Mouse (Mus musculus) Patski (cell line): ENCODE results near the gene Nap1l1. TPM values are rescaled to one million over a fixed set of nuclear protein-coding genes. Genes with fewer than 3 reads are reported as not detected.

Source experiments
- ATAC-seq: fragments of 100-300 bp; one replicate; pipeline ENCODE4 v1.8.0; 2021
- CTCF ChIA-PET: fragments of 350-600 bp; sonication (Branson Sonifier 250); formaldehyde crosslinking; loops from one replicate; lab custom pipeline; 2022; ENCODE audit warnings: inconsistent platforms; lab: Charles Lee
- POLR2A ChIA-PET: fragments of 350-600 bp; sonication (Branson Sonifier 250); formaldehyde crosslinking; loops from one replicate; lab custom pipeline; 2022; ENCODE audit warnings: antibody characterized with exemption, inconsistent platforms; lab: Charles Lee
- DNase-seq: peaks from one replicate; pipeline ENCODE4 v3.0.0-alpha.2; 2011; ENCODE audit warnings: low read depth, low spot score
- H3K27me3 ChIP-seq: fragments of 371-371 bp; one replicate; pipeline ENCODE4 v1.5.1; 2021
- CTCF ChIP-seq: fragments of 100-300 bp; IDR thresholded peaks from one replicate; pipeline ENCODE4 v1.5.1; 2021
- in situ Hi-C: fragments of 300-500 bp; cut with MboI; formaldehyde crosslinking; loops from 3 replicates; pipeline ENCODE4 v1.11.1; 2018; ENCODE audit warnings: low pct_unique_long_range_greater_than_20kb, mixed read lengths
- polyA plus RNA-seq: library from polyadenylated mRNA; unstranded; gene quantifications from one replicate; pipeline ENCODE4 v1.2.3, GENCODE M21; 2021

Gene Nap1l1
- polyA plus RNA-seq, 1 experiment from 2014 or later: 252 TPM

DNA sequence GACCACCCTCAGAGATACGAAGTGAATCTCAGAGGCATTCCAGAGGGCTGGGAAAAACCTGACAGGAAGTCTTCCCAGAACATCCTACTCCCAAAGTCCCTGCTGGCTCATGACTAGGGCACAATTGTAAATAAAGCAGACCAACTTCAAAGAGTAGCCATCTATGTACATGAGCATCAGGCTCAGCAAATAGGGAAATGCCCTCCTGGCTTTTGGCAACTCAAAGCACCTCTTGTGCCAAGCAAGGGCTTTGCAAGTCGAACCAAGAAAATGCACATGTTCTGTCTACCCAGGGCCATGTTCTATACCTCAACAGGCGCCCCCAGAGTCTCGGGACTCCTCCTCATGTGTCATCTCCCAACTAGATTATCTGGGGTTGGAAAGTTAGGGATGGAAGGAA lies 48.6 kb downstream of the Nap1l1 start:
- no peak for ATAC-seq
- H3K27me3 ChIP-seq: no peaks in the 10 kb centered on the region
- ChIA-PET POLR2A (no interaction called here), CTCF (no interaction called here)
- peak; percentile 12 for DNase-seq
- in situ Hi-C loops: no loop called here
- no peak for TF ChIP-seq CTCF

DNA sequence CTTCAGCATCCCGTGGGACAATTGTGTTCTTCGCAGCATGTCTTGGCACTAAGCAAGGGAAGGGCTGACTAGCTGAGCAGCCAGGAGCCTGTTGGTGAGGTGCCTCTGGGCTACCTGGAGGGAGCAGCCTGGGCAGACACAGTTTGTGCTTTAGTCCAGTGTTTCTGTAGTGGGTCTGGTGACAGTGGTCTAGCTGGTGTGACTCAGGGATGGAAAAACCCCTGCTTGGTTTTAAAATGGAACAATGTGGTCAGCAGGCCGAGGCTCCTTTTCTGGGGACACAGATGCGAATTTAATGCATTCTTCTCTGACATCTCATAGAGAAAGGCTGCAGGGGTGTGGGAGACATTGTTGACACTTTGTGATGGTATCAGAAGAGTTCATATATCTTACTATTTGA lies 49.2 kb downstream of the Nap1l1 start:
- ATAC-seq: no peak
- in situ Hi-C loops: no loop called here
- no peak for DNase-seq

DNA sequence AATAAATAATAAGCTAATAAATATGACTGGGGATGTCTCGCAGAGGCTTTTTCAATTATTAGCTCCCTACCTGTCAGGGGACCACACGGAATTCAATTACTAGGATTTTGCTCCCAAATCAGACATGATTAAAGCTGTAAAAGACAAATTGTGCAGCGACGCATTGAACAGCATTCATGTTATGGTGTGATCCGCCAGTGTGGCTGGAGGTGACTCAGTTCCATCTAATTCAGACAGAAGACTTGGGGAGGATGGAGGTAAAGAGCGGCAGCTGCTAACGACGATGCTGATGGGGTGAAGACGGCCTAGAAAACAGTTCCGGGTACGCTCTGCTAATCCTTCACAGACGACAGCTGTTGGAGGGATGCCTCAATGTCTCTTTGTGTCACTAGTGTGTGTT lies 50.9 kb downstream of the Nap1l1 start:
- DNase-seq: no peak
- no peaks in the 10 kb centered on the region for H3K27me3 ChIP-seq
- in situ Hi-C loops: no loop called here
- no peak for ATAC-seq
- CTCF ChIA-PET: no interaction called here
- POLR2A ChIA-PET: interaction anchor here (0.6 kb wide), 1 partner anchor 11 kb away, joined by 3 read pairs; no protein-coding TSS in a partner anchor
- TF ChIP-seq CTCF: no peak

More for the DNA sequence above, 49.2 kb downstream of the Nap1l1 start:
- H3K27me3 ChIP-seq: no peaks in the 10 kb centered on the region
- no peak for TF ChIP-seq CTCF
- ChIA-PET POLR2A (no interaction called here), CTCF (no interaction called here)

DNA sequence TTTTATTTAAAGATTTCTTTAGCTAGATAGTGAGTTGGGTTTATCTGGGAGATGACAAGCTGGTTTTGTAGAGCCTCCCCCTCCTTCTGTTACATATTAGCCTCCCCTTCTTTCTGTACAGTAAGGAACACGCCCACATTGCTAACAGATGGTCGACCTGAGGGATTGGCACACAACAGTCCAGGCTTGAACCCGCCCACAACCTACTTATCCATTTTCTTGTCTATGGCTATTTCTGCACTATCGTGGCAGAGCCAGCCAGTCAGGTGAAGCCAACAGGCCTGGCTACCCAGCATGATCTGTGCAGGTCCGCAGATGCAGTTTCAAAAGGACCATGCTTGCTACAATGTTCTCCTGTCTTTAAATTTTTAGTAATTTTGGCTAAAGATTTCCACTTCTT lies 54.0 kb downstream of the Nap1l1 start:
- DNase-seq (no peak), ATAC-seq (no peak)
- TF ChIP-seq CTCF: no peak
- in situ Hi-C loops: no loop called here
- CTCF ChIA-PET: interaction anchor here (1.2 kb wide), 1 partner anchor 10 kb away, joined by 4 read pairs; no protein-coding TSS in a partner anchor
- H3K27me3 ChIP-seq: no peaks in the 10 kb centered on the region
- POLR2A ChIA-PET: no interaction called here

DNA sequence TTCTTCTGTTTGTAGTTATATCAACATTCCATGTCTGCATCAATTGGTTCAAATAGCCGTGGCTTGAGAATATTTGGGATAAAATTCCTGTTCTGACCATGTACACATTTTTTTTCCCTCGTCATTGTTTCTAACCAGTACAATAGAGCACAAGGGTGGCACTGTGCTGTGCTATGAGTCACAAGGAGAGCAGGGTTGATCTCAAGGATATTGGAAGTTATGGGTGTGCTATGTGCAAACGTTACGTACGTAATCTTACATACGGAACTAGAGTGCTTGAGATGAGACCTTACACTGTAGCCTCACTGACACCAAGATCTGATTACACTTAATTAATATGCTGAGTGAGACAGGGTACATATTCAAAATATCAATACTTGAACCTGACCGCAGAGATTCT lies 54.6 kb downstream of the Nap1l1 start:
- no peaks in the 10 kb centered on the region for H3K27me3 ChIP-seq
- ATAC-seq: no peak
- in situ Hi-C loops: no loop called here
- no peak for TF ChIP-seq CTCF
- POLR2A ChIA-PET: no interaction called here
- CTCF ChIA-PET: interaction anchor here (1.2 kb wide), 1 partner anchor 11 kb away, joined by 4 read pairs; no protein-coding TSS in a partner anchor
- DNase-seq: no peak

DNA sequence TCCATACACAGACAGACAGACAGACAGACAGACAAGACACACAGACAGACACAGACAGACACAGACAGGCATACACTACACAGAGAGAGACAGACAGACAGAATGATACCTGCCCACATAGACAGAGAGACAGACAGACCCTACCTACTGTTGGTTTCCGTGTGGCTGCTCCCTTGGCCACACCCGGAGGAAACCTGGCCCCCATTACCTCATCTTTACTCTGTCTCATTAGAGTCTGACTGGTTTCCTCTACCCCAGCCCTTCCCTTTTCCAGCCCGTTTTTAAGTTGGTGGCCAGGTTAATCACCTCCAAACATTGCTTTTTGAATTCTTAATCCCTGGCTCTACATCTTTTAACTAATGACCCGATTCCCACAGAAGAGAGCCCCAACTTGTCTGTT lies 55.3 kb downstream of the Nap1l1 start:
- in situ Hi-C loops: no loop called here
- ChIA-PET CTCF (no interaction called here), POLR2A (no interaction called here)
- no peaks in the 10 kb centered on the region for H3K27me3 ChIP-seq
- ATAC-seq: peak; percentile 39
- TF ChIP-seq CTCF: no peak
- DNase-seq: no peak

DNA sequence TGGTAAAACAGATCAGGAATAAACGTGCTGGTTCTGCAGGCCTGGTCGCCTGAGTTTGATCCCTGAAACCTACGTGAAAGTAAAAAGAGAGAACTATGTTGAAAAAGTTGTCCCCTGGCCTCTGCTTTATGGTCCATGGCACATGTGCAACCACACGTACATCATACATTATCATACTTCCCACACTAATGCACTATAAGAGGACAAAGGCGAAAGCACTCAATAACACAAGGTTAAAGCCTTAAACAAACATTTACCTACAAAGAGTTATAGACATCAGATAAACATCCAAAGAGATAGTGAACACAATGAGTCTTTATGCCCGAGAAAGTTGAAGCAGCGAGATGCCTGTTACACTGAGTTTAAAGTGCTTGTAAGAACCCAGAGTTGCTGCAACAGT lies 57.4 kb downstream of the Nap1l1 start:
- ChIA-PET CTCF (no interaction called here), POLR2A (no interaction called here)
- no peak for TF ChIP-seq CTCF
- DNase-seq (no peak), ATAC-seq (no peak)
- H3K27me3 ChIP-seq: no peaks in the 10 kb centered on the region
- in situ Hi-C loops: no loop called here

DNA sequence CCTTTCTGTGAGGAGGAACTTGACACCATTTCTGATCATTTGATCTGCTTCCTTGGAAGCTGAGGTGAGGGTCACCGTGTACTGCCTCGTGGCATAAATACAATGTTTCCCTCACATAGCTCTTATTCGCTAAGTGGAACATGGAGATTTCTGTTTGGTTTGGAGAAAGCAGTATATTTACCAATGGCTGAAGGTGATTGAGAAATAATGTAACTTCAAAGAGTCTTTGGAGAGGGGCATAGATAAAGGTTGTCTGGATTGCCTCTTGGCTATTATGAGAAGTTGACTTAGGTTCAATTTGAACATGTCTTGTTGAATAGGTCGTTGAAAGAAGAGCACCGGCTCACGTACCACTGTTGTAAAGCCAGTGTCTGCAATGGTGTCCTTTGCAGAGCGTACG lies 61.7 kb downstream of the Nap1l1 start:
- POLR2A ChIA-PET: no interaction called here
- no peaks in the 10 kb centered on the region for H3K27me3 ChIP-seq
- no peak for ATAC-seq
- CTCF ChIA-PET: no interaction called here
- in situ Hi-C loops: no loop called here
- DNase-seq: no peak
- no peak for TF ChIP-seq CTCF

DNA sequence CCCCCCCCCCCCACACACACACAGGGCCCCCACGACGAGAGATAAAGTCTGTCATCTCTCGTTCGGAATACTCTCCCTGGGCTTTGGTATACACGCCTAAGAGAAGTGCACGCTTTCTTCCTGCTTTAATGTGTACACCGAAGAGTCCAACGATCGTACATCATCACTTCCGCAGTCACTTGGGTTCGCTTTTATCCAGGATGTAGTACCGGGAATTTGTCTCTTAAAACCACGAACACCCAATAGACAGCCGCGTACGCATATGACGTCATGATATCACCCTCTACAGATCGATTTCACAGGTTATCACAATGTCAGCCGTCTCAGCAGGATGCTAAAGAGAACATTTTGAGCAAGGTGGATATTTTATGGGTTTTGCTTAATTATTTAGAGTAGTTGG lies 64.4 kb downstream of the Nap1l1 start:
- no peaks in the 10 kb centered on the region for H3K27me3 ChIP-seq
- TF ChIP-seq CTCF: no peak
- CTCF ChIA-PET: no interaction called here
- ATAC-seq (no peak), DNase-seq (no peak)
- in situ Hi-C loops: no loop called here
- POLR2A ChIA-PET: no interaction called here

DNA sequence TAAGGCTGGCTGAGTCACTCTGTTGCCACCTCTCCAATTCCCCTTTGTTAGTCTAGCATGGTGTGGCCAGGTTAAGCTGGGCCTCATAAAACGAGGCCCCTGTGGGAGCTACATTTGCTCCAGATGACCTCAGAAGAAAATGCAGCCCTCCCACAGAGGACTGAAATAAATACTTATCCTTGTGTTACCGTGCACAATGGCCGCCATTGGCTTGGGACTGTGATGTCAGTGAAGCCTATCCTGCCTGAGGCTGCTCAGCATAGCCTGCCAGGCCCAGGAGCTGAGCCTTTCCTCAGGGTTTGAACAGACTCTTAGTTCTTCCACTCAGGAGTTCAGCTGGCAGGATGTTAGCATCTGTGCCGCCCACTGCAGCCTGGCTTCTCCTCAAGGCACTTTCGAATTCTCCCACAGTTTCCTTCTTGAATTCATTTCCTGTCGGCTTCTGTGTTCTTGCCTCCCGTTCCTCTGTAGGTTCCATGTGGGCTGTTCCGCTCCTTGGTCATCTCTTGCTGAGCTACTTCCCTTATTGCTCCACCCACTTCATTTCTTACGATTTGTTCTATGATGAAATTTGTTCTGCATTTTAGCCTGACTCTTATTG lies 66.8 kb downstream of the Nap1l1 start:
- no peaks in the 10 kb centered on the region for H3K27me3 ChIP-seq
- CTCF ChIA-PET: interaction anchor here (1.1 to 2.0 kb wide), 3 partner anchors 25 to 54 kb away, joined by 3 to 9 read pairs (median 3); no protein-coding TSS in a partner anchor
- no peak for TF ChIP-seq CTCF
- POLR2A ChIA-PET: interaction anchor here (1.0 kb wide), 1 partner anchor 33 kb away, joined by 4 read pairs; the partner anchor contains the start of gene Phlda1
- peak; percentile 84 for DNase-seq
- ATAC-seq: peak; percentile 91
- in situ Hi-C loops: no loop called here

DNA sequence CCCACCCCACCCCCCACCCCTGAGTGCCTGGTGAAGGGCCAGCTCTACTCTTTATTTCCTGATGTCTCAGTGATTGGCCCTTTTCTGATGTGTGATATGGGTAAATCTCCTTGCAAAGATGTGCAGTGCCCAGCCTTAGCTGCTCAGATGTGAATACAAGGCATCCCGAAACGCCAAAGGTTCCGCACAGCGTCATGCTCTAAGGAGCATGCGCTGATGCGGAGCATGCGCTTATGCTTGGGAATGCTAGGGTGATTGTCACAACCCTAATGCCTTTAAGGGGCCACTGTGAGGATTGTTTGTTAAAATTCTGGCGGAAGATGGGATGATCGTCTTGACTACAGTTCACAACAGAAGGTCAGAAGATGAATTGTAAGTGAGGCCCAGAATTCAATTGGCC lies 67.7 kb downstream of the Nap1l1 start:
- H3K27me3 ChIP-seq: no peaks in the 10 kb centered on the region
- in situ Hi-C loops: no loop called here
- ChIA-PET CTCF (interaction anchor here (0.9 to 1.5 kb wide), 2 partner anchors 53 to 113 kb away, joined by 3 to 4 read pairs; no protein-coding TSS in a partner anchor), POLR2A (interaction anchor here (0.7 to 1.0 kb wide), 2 partner anchors 34 kb away, joined by 3 to 4 read pairs; partner anchors contain the start of gene Phlda1)
- DNase-seq (no peak), ATAC-seq (no peak)
- TF ChIP-seq CTCF: no peak
